Mouse (Mus musculus): ENCODE results near the gene Msantd4.
"Not testable (repeated sequence)": the region's sequence is repeated elsewhere in the genome, so short reads cannot be mapped to it uniquely, and the experiment has no call there.

Gene Msantd4

GRCm38 (mm10) chr9:4375828-4376639, at the start of gene Msantd4:
Gene Msantd4 (plus strand): TSS chr9:4376562.
- DNase-seq (ENCODE audit: low spot score in 2 of 2) = peak; percentile 99

GRCm38 (mm10) chr9:4353163-4353562, 23.2 kb upstream of the Msantd4 start:
- no peak for DNase-seq (ENCODE audit: low spot score in 2 of 2)

GRCm38 (mm10) chr9:4376640-4377120, 318 bp downstream of the Msantd4 start:
- no peak for DNase-seq (ENCODE audit: low spot score in 2 of 2)

GRCm38 (mm10) chr9:4400801-4401200, 24.4 kb downstream of the Msantd4 start:
- DNase-seq (ENCODE audit: low spot score in 2 of 2) = not testable (repeated sequence)

Data from left cerebral cortex, adult 9 months (tissue).